Mouse (Mus musculus): Measurements from ENCODE around the gene Tmtc4. TPM values are rescaled to one million over a fixed set of nuclear protein-coding genes. Genes with fewer than 3 reads are reported as not detected.

Tmtc4 gene
- polyA plus RNA-seq, 1 experiment, result 4.0 TPM

- DNase-seq (ENCODE audit: low read depth in 1 of 2, low spot score in 2 of 2), result no peak
- WGBS, result 90% methylated on average over 4 of the region's 4 CpGs
- H3K36me3 ChIP-seq (ENCODE audit: control insufficient read depth, insufficient read depth, low read length), result no peaks in the 10 kb centered on the region
- H3K4me1 ChIP-seq (ENCODE audit: control insufficient read depth, insufficient read depth, insufficient read length), result no peaks in the 10 kb centered on the region
- TF ChIP-seq POLR2A (IDR thresholded peaks at IDR 0.05; ENCODE audit: low read depth, low read length) (no peak), CTCF (IDR thresholded peaks at IDR 0.05; ENCODE audit: extremely low read depth, insufficient read depth, insufficient read length, insufficient replicate concordance) (no peak)
- H3K27me3 ChIP-seq (ENCODE audit: control insufficient read depth, insufficient read depth, low read length), result no peaks in the 10 kb centered on the region
- H3K4me3 ChIP-seq (ENCODE audit: extremely low read depth, insufficient read depth, insufficient read length), result no peak overlapping the region
- no peak overlapping the region for H3K27ac ChIP-seq (ENCODE audit: insufficient read depth, low read length)
Measured at GRCm38 (mm10) chr14:122871841-122872580, 111.8 kb downstream of the Tmtc4 start.

- TF ChIP-seq POLR2A (IDR thresholded peaks at IDR 0.05; ENCODE audit: low read depth, low read length), result no peak
- TF ChIP-seq CTCF (IDR thresholded peaks at IDR 0.05; ENCODE audit: extremely low read depth, insufficient read depth, insufficient read length, insufficient replicate concordance), result no peak
- 86% methylated on average over 6 of the region's 6 CpGs for WGBS
- H3K27me3 ChIP-seq (ENCODE audit: control insufficient read depth, insufficient read depth, low read length), result no peaks in the 10 kb centered on the region
- no peaks in the 10 kb centered on the region for H3K36me3 ChIP-seq (ENCODE audit: control insufficient read depth, insufficient read depth, low read length)
- no peaks in the 10 kb centered on the region for H3K4me1 ChIP-seq (ENCODE audit: control insufficient read depth, insufficient read depth, insufficient read length)
- H3K27ac ChIP-seq (ENCODE audit: insufficient read depth, low read length), result no peak overlapping the region
- DNase-seq (ENCODE audit: low read depth in 1 of 2, low spot score in 2 of 2), result no peak
- no peak overlapping the region for H3K4me3 ChIP-seq (ENCODE audit: extremely low read depth, insufficient read depth, insufficient read length)
Measured at GRCm38 (mm10) chr14:122869831-122870230, 114.0 kb downstream of the Tmtc4 start.

Other genes with a start within 250 kb of the Tmtc4 start
- gene Ggact, start 70.3 kb downstream of the Tmtc4 start, polyA plus RNA-seq (2012; rRNA removed), result 24.6 and 26.1 TPM in 2 replicates